Mouse (Mus musculus) MEL (cell line): Measurements from ENCODE around the gene Krt82. TPM values are rescaled to one million over a fixed set of nuclear protein-coding genes. Genes with fewer than 3 reads are reported as not detected.

ENCODE experiments used
- DNase-seq: peaks from one replicate; pipeline ENCODE4 v3.0.0; 2011; ENCODE audit warnings: low read depth, low spot score
- H3K27ac ChIP-seq: 2 replicates; pipeline ENCODE4 v1.5.1; 2012; ENCODE audit warnings: low read depth, mild to moderate bottlenecking, control low read depth, low read length, moderate library complexity; ENCODE audit not compliant: control insufficient read depth
- H3K27me3 ChIP-seq, 2 experiments: fragments of 150-350 bp in 1 of 2; sonication (generic) in 1 of 2; 2 replicates each; pipeline ENCODE4 v1.6.1; 2012; ENCODE audit warnings: low read length in 2 of 2, mild to moderate bottlenecking in 2 of 2, improper control_type of control experiment in 1 of 2, moderate library complexity in 1 of 2; ENCODE audit not compliant: insufficient read depth in 2 of 2, control insufficient read depth in 1 of 2
- H3K36me3 ChIP-seq, 2 experiments: 2 replicates each; pipeline ENCODE4 v1.6.1; 2012 to 2014; ENCODE audit warnings: low read length in 2 of 2, improper control_type of control experiment in 1 of 2, inconsistent platforms in 1 of 2, mild to moderate bottlenecking in 1 of 2; ENCODE audit not compliant: insufficient read depth in 2 of 2, control insufficient read depth in 1 of 2
- H3K4me1 ChIP-seq, 2 experiments: fragments of 150-350 bp in 1 of 2; sonication (generic) in 1 of 2; 2 replicates each; pipeline ENCODE4 v1.6.1; 2012; ENCODE audit warnings: low read length in 2 of 2, improper control_type of control experiment in 1 of 2, mild to moderate bottlenecking in 1 of 2; ENCODE audit not compliant: insufficient read depth in 2 of 2, control insufficient read depth in 1 of 2
- H3K4me3 ChIP-seq, 2 experiments: fragments of 150-350 bp in 1 of 2; sonication (generic) in 1 of 2; 2 replicates each; pipeline ENCODE4 v1.5.1; 2012; ENCODE audit warnings: low read depth in 2 of 2, low read length in 2 of 2, mild to moderate bottlenecking in 2 of 2, moderate library complexity in 2 of 2, control low read depth in 1 of 2, improper control_type of control experiment in 1 of 2; ENCODE audit not compliant: control insufficient read depth in 1 of 2, insufficient read depth in 1 of 2
- H3K79me2 ChIP-seq: 2 replicates; pipeline ENCODE4 v1.6.1; 2012; ENCODE audit warnings: mild to moderate bottlenecking, low read length, moderate library complexity; ENCODE audit not compliant: control insufficient read depth, poor library complexity, insufficient read depth
- H3K9ac ChIP-seq: 2 replicates; pipeline ENCODE4 v1.6.1; 2012; ENCODE audit warnings: low read depth, mild to moderate bottlenecking, control low read depth, low read length, moderate library complexity; ENCODE audit not compliant: control insufficient read depth, poor library complexity, severe bottlenecking
- H3K9me3 ChIP-seq: fragments of 150-350 bp; sonication (generic); replicated peaks from 2 replicates; pipeline ENCODE4 v1.6.1; 2012; ENCODE audit warnings: mild to moderate bottlenecking, low read length, improper control_type of control experiment, moderate library complexity; ENCODE audit not compliant: insufficient read depth
- CTCF ChIP-seq, 3 experiments: IDR thresholded peaks in 2 of 3; conservative IDR thresholded peaks in 1 of 3; 2 replicates each; pipeline ENCODE4 v1.5.1; 2011 to 2012; ENCODE audit warnings: low read length in 3 of 3, low read depth in 2 of 3, mild to moderate bottlenecking in 2 of 3, improper control_type of control experiment in 1 of 3, inconsistent platforms in 1 of 3, mixed read lengths in 1 of 3, moderate library complexity in 1 of 3; ENCODE audit not compliant: control insufficient read depth in 1 of 3, insufficient read depth in 1 of 3, poor library complexity in 1 of 3, severe bottlenecking in 1 of 3
- E2F4 ChIP-seq: IDR thresholded peaks from 2 replicates; pipeline ENCODE4 v1.6.1; 2011; ENCODE audit warnings: low read depth, low read length, improper control_type of control experiment, borderline replicate concordance
- GATA1 ChIP-seq: IDR thresholded peaks from 2 replicates; pipeline ENCODE4 v1.6.1; 2011; ENCODE audit warnings: low read depth, low read length, improper control_type of control experiment
- HCFC1 ChIP-seq: IDR thresholded peaks from 2 replicates; pipeline ENCODE4 v1.6.1; 2012; ENCODE audit warnings: low read depth, mild to moderate bottlenecking, inconsistent platforms, low read length, improper control_type of control experiment, moderate library complexity
- JUND ChIP-seq: IDR thresholded peaks from 2 replicates; pipeline ENCODE4 v1.6.1; 2011; ENCODE audit warnings: low read depth, mild to moderate bottlenecking, improper control_type of control experiment, low read length
- MAFK ChIP-seq: IDR thresholded peaks from 2 replicates; pipeline ENCODE4 v1.6.1; 2011; ENCODE audit warnings: low read depth, mild to moderate bottlenecking, low read length, improper control_type of control experiment, borderline replicate concordance
- MEF2A ChIP-seq: IDR thresholded peaks from 2 replicates; pipeline ENCODE4 v1.6.1; 2014; ENCODE audit warnings: low read depth, mild to moderate bottlenecking, inconsistent platforms, low read length, improper control_type of control experiment; ENCODE audit not compliant: poor library complexity, insufficient replicate concordance, severe bottlenecking; ENCODE audit errors: extremely low read depth
- MXI1 ChIP-seq: IDR thresholded peaks from 2 replicates; pipeline ENCODE4 v1.6.1; 2011; ENCODE audit warnings: mild to moderate bottlenecking, low read depth, low read length, improper control_type of control experiment
- NELFE ChIP-seq: IDR thresholded peaks from 2 replicates; pipeline ENCODE4 v1.6.1; 2011; ENCODE audit warnings: low read depth, low read length, improper control_type of control experiment
- NRF1 ChIP-seq: IDR thresholded peaks from 2 replicates; pipeline ENCODE4 v1.6.1; 2014; ENCODE audit warnings: low read depth, mild to moderate bottlenecking, inconsistent platforms, low read length, improper control_type of control experiment, moderate library complexity; ENCODE audit not compliant: poor library complexity, insufficient read depth, severe bottlenecking
- RAD21 ChIP-seq: IDR thresholded peaks from 2 replicates; pipeline ENCODE4 v1.6.1; 2011; ENCODE audit warnings: mild to moderate bottlenecking, low read depth, low read length, improper control_type of control experiment
- RCOR1 ChIP-seq: IDR thresholded peaks from 2 replicates; pipeline ENCODE4 v1.6.1; 2012; ENCODE audit warnings: low read depth, mild to moderate bottlenecking, inconsistent platforms, low read length, improper control_type of control experiment
- SIN3A ChIP-seq: IDR thresholded peaks from 2 replicates; pipeline ENCODE4 v1.6.1; 2012; ENCODE audit warnings: low read length, improper control_type of control experiment, inconsistent platforms
- SMC3 ChIP-seq: IDR thresholded peaks from 2 replicates; pipeline ENCODE4 v1.6.1; 2011; ENCODE audit warnings: low read depth, low read length, improper control_type of control experiment
- TBP ChIP-seq: IDR thresholded peaks from 2 replicates; pipeline ENCODE4 v1.8.0; 2011; ENCODE audit warnings: low read depth, low read length, improper control_type of control experiment
- TCF12 ChIP-seq: IDR thresholded peaks from 2 replicates; pipeline ENCODE4 v1.6.1; 2014; ENCODE audit warnings: low read depth, mild to moderate bottlenecking, inconsistent platforms, low read length, improper control_type of control experiment, moderate library complexity
- USF1 ChIP-seq: IDR thresholded peaks from 2 replicates; pipeline ENCODE4 v1.6.1; 2014; ENCODE audit warnings: low read depth, mild to moderate bottlenecking, inconsistent platforms, low read length, improper control_type of control experiment, moderate library complexity
- ZC3H11A ChIP-seq: IDR thresholded peaks from 2 replicates; pipeline ENCODE4 v1.6.1; 2012; ENCODE audit warnings: low read depth, mild to moderate bottlenecking, inconsistent platforms, low read length, improper control_type of control experiment
- polyA plus RNA-seq, 2 experiments: library from polyadenylated mRNA; stranded (reverse) in 1 of 2; unstranded in 1 of 2; fragments of >175 nt in 1 of 2; fragments of >200 nt in 1 of 2; gene quantifications; 2 replicates each; pipeline versions ENCODE4 v1.2.1 to v1.2.4; 2012; ENCODE audit warnings: low replicate concordance in 2 of 2, low read depth in 1 of 2; ENCODE audit not compliant: insufficient read length in 2 of 2, insufficient read depth in 1 of 2, missing spikeins in 1 of 2
- total RNA-seq: library from RNA; depleted of rRNA; stranded (reverse); fragments of 300-350 nt; gene quantifications from 2 replicates; pipeline ENCODE4 v1.2.3, GENCODE M21; 2012

Gene Krt82
- total and polyA plus RNA-seq, 3 experiments = not detected

- Histone ChIP-seq H3K27ac (no peak overlapping the region), H3K4me1 (no peaks in the 10 kb centered on the region), H3K9me3 (no peaks in the 10 kb centered on the region), H3K27me3 (no peaks in the 10 kb centered on the region; a peak in 1 of 4 replicates), H3K9ac (no peak overlapping the region), H3K4me3 (no peak overlapping the region), H3K36me3 (no peaks in the 10 kb centered on the region), H3K79me2 (no peaks in the 10 kb centered on the region)
- TF ChIP-seq JUND (no peak), CTCF (IDR thresholded peaks at IDR 0.05 in 2 of 3, conservative IDR thresholded peaks at IDR 0.05 in 1 of 3; ENCODE audit: control insufficient read depth in 1 of 3, insufficient read depth in 1 of 3, low read depth in 2 of 3, low read length in 3 of 3, poor library complexity in 1 of 3, severe bottlenecking in 1 of 3) (peak; percentile 26 to 47 (median 37)), SMC3 (peak; percentile 38), RAD21 (0 out of 2 replicates have a peak, but pooled peaks have one; percentile 2)
- no peak for DNase-seq
Observed at GRCm38 (mm10) chr15:101497181-101497580, 53.3 kb downstream of the Krt82 start.

- DNase-seq = no peak
- Histone ChIP-seq H3K27ac (no peak overlapping the region), H3K9ac (no peak overlapping the region), H3K9me3 (no peaks in the 10 kb centered on the region), H3K27me3 (no peaks in the 10 kb centered on the region), H3K79me2 (no peaks in the 10 kb centered on the region), H3K36me3 (no peaks in the 10 kb centered on the region), H3K4me1 (no peaks in the 10 kb centered on the region), H3K4me3 (no peak overlapping the region)
- TF ChIP-seq NRF1 (no peak), JUND (no peak), NELFE (no peak), HCFC1 (no peak), GATA1 (no peak), E2F4 (no peak), SIN3A (no peak), USF1 (no peak), MAFK (no peak), TBP (no peak), RCOR1 (no peak), MEF2A (no peak)
Observed at GRCm38 (mm10) chr15:101495266-101495665, 55.2 kb downstream of the Krt82 start.

GRCm38 (mm10) chr15:101494203-101494602, 56.3 kb downstream of the Krt82 start:
- H3K36me3 ChIP-seq = no peaks in the 10 kb centered on the region
- no peaks in the 10 kb centered on the region for H3K79me2 ChIP-seq
- H3K4me1 ChIP-seq = no peaks in the 10 kb centered on the region
- TF ChIP-seq ZC3H11A (no peak), SIN3A (no peak), HCFC1 (no peak), TCF12 (no peak), MEF2A (no peak), MXI1 (no peak), TBP (no peak), E2F4 (no peak)
- H3K4me3 ChIP-seq = no peak overlapping the region
- no peak overlapping the region for H3K27ac ChIP-seq
- DNase-seq = no peak
- no peaks in the 10 kb centered on the region for H3K9me3 ChIP-seq
- H3K27me3 ChIP-seq = no peaks in the 10 kb centered on the region
- H3K9ac ChIP-seq = no peak overlapping the region
